Mouse (Mus musculus) bone marrow macrophage, adult 2 months (primary cell): ENCODE data around the gene Zfp541. TPM values are rescaled to one million over a fixed set of nuclear protein-coding genes. Genes with fewer than 3 reads are reported as not detected.

ENCODE experiments used
- H3K27ac ChIP-seq: 2 replicates; pipeline ENCODE4 v1.5.1; 2012; ENCODE audit warnings: low read depth, low read length; ENCODE audit not compliant: insufficient read depth
- H3K4me1 ChIP-seq: 2 replicates; pipeline ENCODE4 v1.6.1; 2012; ENCODE audit warnings: low read length; ENCODE audit not compliant: control insufficient read depth, insufficient read depth
- H3K4me3 ChIP-seq: 2 replicates; pipeline ENCODE4 v1.5.1; 2012; ENCODE audit warnings: mild to moderate bottlenecking, low read length, moderate library complexity; ENCODE audit not compliant: insufficient read depth
- CTCF ChIP-seq: IDR thresholded peaks from 2 replicates; pipeline ENCODE4 v1.5.1; 2012; ENCODE audit warnings: low read depth, mild to moderate bottlenecking, low read length, moderate library complexity
- POLR2A ChIP-seq: IDR thresholded peaks from 2 replicates; pipeline ENCODE4 v1.6.1; 2012; ENCODE audit warnings: mild to moderate bottlenecking, low read depth, low read length, borderline replicate concordance
- polyA plus RNA-seq: library from polyadenylated mRNA; stranded (reverse); fragments of >200 nt; gene quantifications from 2 replicates; pipeline ENCODE4 v1.2.4, GENCODE M21; 2012; ENCODE audit not compliant: missing spikeins, insufficient read depth, insufficient read length

Zfp541 gene
- polyA plus RNA-seq, 1 experiment, result 0.48 TPM

DNA sequence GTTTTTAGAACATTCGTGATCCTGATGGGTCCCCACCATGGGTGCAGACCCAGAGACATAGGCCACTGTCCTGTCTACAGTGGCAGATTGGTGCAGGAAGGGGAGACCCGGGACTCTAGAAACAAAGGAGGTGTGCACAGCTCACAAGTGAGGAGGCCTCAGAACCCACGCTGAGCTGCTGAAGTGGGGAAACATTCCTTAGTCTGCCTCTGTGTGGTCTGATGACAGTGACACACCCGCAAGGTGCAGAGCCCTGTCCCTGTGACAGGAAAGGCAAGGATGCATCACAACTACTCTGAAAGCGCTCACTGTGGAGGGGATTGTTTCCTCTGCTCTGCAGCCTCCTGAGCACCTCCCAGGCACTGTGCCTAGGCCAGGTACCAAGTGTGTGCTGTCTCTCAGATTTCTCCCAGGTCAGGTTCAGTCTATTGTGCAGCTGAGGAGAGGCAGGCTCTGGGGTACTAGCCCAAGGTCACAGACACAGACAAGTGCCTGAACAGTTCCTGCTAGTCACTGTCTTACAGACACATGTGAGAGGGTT is 41.1 kb downstream of the Zfp541 start:
- Histone ChIP-seq H3K4me1 (peaks cover 41% of the 10 kb centered on the region), H3K27ac (no peak overlapping the region), H3K4me3 (no peak overlapping the region)
- TF ChIP-seq CTCF, result no peak
- TF ChIP-seq POLR2A, result no peak

DNA sequence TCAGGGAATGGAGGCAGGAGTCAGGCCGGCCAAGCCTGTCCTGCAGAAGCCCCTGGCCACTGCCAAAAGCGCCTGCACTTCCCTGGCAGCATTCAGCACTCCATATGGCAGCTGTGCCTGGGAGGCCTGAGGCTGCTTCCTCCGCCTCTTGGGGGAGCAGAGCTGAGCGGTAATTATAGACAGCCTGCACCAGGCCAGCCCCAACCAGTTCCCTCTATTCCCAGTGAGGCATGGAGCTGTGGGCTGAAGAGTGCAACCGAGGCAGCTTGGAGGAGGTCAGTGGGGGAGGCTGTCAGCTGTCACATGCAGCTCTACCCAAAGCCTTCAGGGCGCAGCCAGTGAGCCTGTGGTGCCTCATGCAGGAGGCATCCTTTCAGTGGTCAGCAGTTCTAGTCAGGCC is 42.1 kb downstream of the Zfp541 start:
- Histone ChIP-seq H3K4me1 (peaks cover 40% of the 10 kb centered on the region), H3K4me3 (no peak overlapping the region), H3K27ac (0 out of 2 replicates have a peak overlapping the region, but pooled peaks have one; percentile 11)
- TF ChIP-seq CTCF (no peak), POLR2A (no peak)

DNA sequence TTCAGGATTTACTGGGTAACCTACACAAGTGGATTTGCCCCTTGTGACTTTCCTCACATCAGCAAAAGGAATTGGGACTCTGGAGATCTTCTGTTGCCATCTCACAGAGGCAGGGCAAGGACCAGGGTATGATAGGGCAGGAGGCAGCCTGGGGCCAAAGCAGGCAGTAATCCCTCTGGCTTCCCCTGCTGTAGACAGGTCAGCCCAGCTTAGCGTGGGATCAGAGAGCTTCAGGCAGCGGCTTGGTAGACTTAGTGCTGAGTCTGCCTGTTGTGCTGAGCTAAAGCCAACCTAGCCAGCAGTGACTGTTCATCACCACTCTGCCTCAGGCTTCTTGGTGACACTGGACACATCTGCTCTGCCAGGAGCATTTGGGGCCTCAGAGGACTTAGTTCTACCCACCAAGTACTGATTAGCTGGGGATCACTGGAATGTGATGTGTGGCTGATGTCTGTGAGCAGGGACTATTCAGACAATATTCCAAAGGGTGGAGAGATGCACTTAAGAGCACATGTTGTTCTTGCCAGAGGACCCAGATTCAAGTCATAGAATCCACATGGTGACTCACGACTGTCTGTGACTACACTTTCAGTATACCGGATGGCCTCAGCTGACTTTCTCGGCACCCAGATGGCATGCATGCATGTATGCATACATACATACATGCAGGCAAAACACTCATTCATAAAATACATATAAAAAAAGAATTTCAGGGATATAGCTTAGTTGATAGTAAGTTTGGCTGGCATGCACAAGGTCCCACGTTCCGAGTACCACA is 43.2 kb downstream of the Zfp541 start:
- H3K27ac ChIP-seq, result no peak overlapping the region
- H3K4me1 ChIP-seq, result peaks cover 40% of the 10 kb centered on the region
- H3K4me3 ChIP-seq, result no peak overlapping the region
- TF ChIP-seq POLR2A (no peak), CTCF (no peak)

DNA sequence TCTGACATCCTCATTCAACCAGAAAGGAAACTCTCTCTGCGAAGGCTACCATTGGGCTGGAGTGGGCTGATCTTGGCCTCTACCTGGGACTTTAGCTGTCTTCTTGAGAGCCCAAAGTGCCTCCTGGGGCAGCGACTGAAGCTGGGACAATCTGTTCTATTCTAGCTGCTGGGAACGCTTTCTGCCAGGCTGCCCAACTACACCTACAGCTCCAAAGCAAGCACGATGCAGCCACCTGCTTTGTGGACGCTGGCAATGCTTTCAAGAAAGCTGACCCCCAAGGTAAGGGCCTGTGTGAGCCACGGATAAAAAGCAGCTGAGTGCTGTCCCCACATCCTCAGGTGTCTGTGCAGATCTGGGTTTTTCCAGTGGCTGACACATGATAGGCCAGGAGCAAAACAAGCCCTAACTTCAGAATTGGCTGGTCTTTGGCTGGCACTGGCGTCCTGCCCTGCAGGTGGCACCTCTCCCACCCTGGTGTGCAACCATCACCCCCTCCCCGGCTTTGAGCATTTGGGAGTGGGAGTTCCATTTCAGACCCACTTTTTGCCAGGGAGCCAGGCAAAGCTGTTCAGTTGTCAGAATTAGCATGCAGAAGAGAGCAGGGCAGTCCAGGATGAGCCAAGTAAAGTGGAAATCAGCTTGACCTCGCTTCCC is 47.4 kb downstream of the Zfp541 start:
- no peak for TF ChIP-seq CTCF
- no peak for TF ChIP-seq POLR2A
- H3K4me1 ChIP-seq, result peaks cover 8% of the 10 kb centered on the region
- H3K27ac ChIP-seq, result no peak overlapping the region
- H3K4me3 ChIP-seq, result no peak overlapping the region

DNA sequence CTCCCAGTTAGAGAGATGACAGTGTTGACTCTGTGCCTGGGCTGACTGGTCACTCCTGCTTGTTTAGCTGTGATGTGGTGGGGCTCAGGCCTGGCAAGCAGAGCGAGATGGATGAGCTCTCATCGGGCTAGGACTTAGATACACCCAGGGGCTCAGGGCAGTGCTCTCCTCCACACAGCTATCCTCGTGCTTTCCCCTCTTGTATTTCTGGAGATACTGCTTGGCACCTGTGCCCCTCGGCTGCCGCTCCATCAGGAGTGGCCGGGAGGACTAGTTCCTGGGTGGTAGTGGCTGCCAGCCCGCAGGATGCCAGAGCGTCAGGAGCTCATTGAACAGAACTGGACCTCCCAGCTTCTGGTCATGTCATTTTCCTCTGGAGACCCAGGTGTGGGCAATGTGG is 48.5 kb downstream of the Zfp541 start:
- H3K4me3 ChIP-seq, result no peak overlapping the region
- no peak overlapping the region for H3K27ac ChIP-seq
- TF ChIP-seq CTCF (no peak), POLR2A (no peak)
- no peaks in the 10 kb centered on the region; the same call in 1 of the 2 replicates for H3K4me1 ChIP-seq

DNA sequence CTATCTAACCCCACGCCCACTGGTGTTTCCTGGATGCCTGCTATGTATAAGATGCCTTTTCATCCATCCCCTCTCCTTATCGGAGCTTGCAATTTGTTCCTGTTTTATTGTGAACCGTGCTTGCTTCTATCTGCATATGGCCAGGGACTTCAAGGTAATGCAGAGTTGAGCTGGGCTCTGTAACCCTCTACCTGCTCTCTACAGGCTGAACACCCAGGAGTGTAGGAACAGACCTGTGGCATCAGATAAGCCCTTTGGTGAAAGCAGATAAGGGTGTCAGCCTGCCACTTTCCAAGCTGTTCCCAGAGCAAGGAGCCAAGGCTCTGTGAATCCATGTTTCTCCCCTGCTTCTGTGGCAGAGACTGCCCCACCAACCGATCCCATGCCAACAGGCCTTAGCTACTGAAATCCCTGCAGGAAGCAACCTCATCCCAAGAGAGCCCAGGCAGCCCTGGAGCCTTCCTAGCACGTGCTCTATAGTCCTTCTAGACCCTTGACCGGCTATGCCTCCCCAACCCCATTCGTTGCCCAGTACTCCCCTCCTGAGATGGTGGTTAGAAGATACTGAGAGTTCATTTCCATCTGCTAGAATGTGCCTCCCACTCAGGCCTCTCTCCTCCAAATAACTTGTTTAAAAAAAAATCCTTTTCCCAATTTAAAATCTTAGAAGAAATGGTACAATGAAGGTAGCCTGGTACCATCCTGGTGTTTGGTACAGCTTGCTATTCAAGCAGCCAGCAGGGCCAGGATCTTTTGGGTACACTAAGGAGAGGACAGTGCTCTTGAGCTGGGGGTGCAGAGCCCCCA is 49.9 kb downstream of the Zfp541 start:
- no peak overlapping the region for H3K4me3 ChIP-seq
- H3K27ac ChIP-seq, result no peak overlapping the region
- TF ChIP-seq POLR2A, result no peak
- TF ChIP-seq CTCF, result no peak
- peaks cover 4% of the 10 kb centered on the region; the same call in 1 of the 2 replicates for H3K4me1 ChIP-seq

DNA sequence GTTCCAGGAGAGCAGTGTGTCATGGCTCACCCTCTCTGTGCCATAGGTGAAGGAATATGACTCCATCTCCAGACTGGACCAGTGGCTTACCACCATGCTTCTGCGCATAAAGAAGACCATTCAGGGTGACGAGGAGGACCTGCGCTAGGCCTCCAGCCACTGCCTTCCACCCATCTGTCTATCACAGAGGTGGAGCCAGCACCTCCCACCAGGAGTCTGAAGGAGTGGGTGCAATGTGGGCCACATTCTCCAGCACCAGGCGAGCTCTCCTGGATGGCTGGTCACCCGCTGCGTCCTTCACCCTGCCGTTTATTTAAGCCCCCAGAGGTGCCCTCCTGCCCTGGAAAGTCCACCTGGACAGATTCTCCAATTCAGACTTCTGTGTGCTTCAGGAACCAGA is 54.8 kb downstream of the Zfp541 start:
- Histone ChIP-seq H3K27ac (no peak overlapping the region), H3K4me1 (peaks cover 13% of the 10 kb centered on the region; the same call in 1 of the 2 replicates), H3K4me3 (no peak overlapping the region)
- TF ChIP-seq CTCF (no peak), POLR2A (no peak)

DNA sequence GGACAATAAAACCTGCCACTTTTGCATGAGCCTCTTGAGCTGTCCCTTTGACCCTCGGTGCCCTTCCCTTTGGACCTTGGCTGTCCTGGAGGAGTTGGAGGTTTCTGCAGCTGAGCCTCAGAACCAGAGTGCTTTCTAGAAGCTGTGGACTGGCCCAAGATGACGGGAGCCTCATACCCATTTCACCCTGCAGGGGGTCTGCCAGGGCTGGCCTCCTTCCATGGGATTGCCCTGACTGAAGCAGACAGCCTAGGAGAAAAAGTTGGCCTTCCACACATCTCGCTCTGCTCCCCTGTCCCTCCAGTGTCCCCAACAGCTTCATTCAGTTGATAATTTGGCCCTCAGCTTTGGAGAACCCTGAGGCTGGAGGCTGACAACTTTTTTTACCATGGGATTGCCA is 55.5 kb downstream of the Zfp541 start:
- Histone ChIP-seq H3K27ac (no peak overlapping the region), H3K4me3 (no peak overlapping the region), H3K4me1 (peaks cover 13% of the 10 kb centered on the region; the same call in 1 of the 2 replicates)
- TF ChIP-seq POLR2A, result no peak
- TF ChIP-seq CTCF, result no peak

DNA sequence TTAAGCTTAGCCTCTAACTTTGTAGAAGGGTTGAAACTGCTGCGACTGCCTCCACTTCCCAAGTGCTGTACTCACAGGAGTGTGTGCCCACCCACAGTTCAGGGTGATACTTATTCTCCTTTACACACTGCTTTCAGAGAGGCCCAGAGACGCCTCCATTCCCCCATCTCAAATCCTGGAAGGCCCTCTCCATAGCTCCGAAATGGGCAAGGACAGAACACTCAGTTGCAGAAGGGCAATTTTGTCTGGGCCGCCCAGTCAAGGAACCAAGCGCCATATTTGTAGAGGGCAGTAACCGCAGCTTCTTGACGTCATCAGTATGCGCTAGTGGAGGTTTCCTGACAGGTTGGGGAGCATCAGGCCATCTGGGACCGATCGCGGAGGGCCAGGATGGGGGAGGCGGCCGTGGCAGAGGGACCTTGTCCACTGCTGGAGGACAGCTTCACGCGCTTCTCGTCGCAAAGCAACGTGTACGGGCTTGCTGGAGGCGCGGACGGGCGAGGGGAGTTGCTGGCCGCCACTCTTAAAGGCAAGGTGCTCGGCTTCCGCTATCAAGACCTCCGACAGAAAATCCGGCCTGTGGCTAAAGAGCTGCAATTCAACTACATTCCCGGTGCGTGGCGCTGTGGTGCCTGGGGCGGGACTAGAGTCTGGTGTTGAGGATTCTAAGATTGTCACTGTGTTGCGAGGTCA is 58.1 kb downstream of the Zfp541 start, which contains the start of gene Kptn:
TSS of gene Kptn (plus strand) at position 327 of the 693 bp plus-strand sequence.
- H3K27ac ChIP-seq, result peak within 1 kb of the TSS; percentile 73
- peaks cover 13% of the 10 kb centered on the region; the same call in 1 of the 2 replicates for H3K4me1 ChIP-seq
- H3K4me3 ChIP-seq, result peak within 1 kb of the TSS; percentile 77
- TF ChIP-seq POLR2A (no peak), CTCF (peak; percentile 81)
